Mouse (Mus musculus): ENCODE data around the gene Btbd9. TPM values are rescaled to one million over a fixed set of nuclear protein-coding genes. Genes with fewer than 3 reads are reported as not detected.
"Not testable (repeated sequence)": the region's sequence is repeated elsewhere in the genome, so short reads cannot be mapped to it uniquely, and the experiment has no call there.

Btbd9 gene
- polyA plus RNA-seq, 1 experiment = 11.7 TPM

GRCm38 (mm10) chr17:30559536-30559935 is 16.8 kb downstream of the Btbd9 start:
- DNase-seq (ENCODE audit: low spot score) = no peak

- no peak for DNase-seq (ENCODE audit: low spot score)
Observed at GRCm38 (mm10) chr17:30558623-30559022, 17.7 kb downstream of the Btbd9 start.

GRCm38 (mm10) chr17:30556512-30556911 is 19.8 kb downstream of the Btbd9 start:
- no peak for DNase-seq (ENCODE audit: low spot score)

- no peak for DNase-seq (ENCODE audit: low spot score)
Observed at GRCm38 (mm10) chr17:30553027-30553937, 23.0 kb downstream of the Btbd9 start.

GRCm38 (mm10) chr17:30550774-30551107 is 25.5 kb downstream of the Btbd9 start:
- DNase-seq (ENCODE audit: low spot score) = no peak

- DNase-seq (ENCODE audit: low spot score) = no peak
Observed at GRCm38 (mm10) chr17:30549899-30550773, 26.2 kb downstream of the Btbd9 start.

- DNase-seq (ENCODE audit: low spot score) = no peak
Observed at GRCm38 (mm10) chr17:30539098-30539497, 37.2 kb downstream of the Btbd9 start.

GRCm38 (mm10) chr17:30536651-30537050 is 39.6 kb downstream of the Btbd9 start:
- DNase-seq (ENCODE audit: low spot score) = no peak

GRCm38 (mm10) chr17:30533098-30533497 is 43.2 kb downstream of the Btbd9 start:
- no peak for DNase-seq (ENCODE audit: low spot score)

GRCm38 (mm10) chr17:30530542-30530940 is 45.7 kb downstream of the Btbd9 start:
- DNase-seq (ENCODE audit: low spot score) = no peak

GRCm38 (mm10) chr17:30529632-30530541 is 46.4 kb downstream of the Btbd9 start:
- no peak for DNase-seq (ENCODE audit: low spot score)

- no peak for DNase-seq (ENCODE audit: low spot score)
Observed at GRCm38 (mm10) chr17:30525405-30526295, 50.6 kb downstream of the Btbd9 start.

- no peak for DNase-seq (ENCODE audit: low spot score)
Observed at GRCm38 (mm10) chr17:30524451-30524850, 51.8 kb downstream of the Btbd9 start.

- DNase-seq (ENCODE audit: low spot score) = no peak
Observed at GRCm38 (mm10) chr17:30523783-30524182, 52.5 kb downstream of the Btbd9 start.

- DNase-seq (ENCODE audit: low spot score) = no peak
Observed at GRCm38 (mm10) chr17:30522406-30523078, 53.7 kb downstream of the Btbd9 start.

- not testable (repeated sequence) for DNase-seq (ENCODE audit: low spot score)
Observed at GRCm38 (mm10) chr17:30519172-30519512, 57.1 kb downstream of the Btbd9 start.

GRCm38 (mm10) chr17:30518431-30519171 is 57.7 kb downstream of the Btbd9 start:
- no peak for DNase-seq (ENCODE audit: low spot score)

- no peak for DNase-seq (ENCODE audit: low spot score)
Observed at GRCm38 (mm10) chr17:30516580-30517340, 59.5 kb downstream of the Btbd9 start.

GRCm38 (mm10) chr17:30515401-30515800 is 60.9 kb downstream of the Btbd9 start:
- no peak for DNase-seq (ENCODE audit: low spot score)

Data from urinary bladder, adult 2 months (tissue).